ENCODE assay signal across 26 mouse cellular contexts in genomic region chr8:35089519-35089918, GRCm38 (mm10).
"Had no signal": no experiment of that assay in that cellular context is flagged by ENCODE, and none has a peak within 500 bp of the region (broad histone marks: within the 10 kb centered on the region; RNA-seq: fewer than 3 reads in every experiment).

No protein-coding gene starts in this region.

- ATAC-seq: intestine, embryonic 16.5 days had no signal

- H3K36me3 ChIP-seq: heart, embryonic 10.5 days; heart, embryonic 12.5 days; hindbrain, embryonic 13.5 days; hindbrain, embryonic 15.5 days; kidney, embryonic 15.5 days; limb, embryonic 13.5 days; limb, embryonic 15.5 days had no signal

- H3K4me1 ChIP-seq: heart, embryonic 10.5 days; heart, embryonic 12.5 days; kidney, embryonic 15.5 days; limb, embryonic 13.5 days; limb, embryonic 15.5 days had no signal

- DNase-seq: gastrocnemius, adult 2 months; gastrocnemius, postnatal 10 days; gastrocnemius, postnatal 25 days; heart, adult 18-20 months; heart, postnatal 10 days; kidney, adult 11 months; kidney, adult 2 months; kidney, adult 9 months; kidney, postnatal 14 days; kidney, postnatal 36 days; layer of hippocampus, adult 9-11 months; layer of hippocampus, postnatal 36 days; left cerebral cortex, postnatal 4 days had no signal

- H3K9me3 ChIP-seq: heart, embryonic 10.5 days; hindbrain, embryonic 13.5 days; hindbrain, embryonic 15.5 days; kidney, embryonic 15.5 days; limb, embryonic 13.5 days; limb, embryonic 15.5 days had no signal

- H3K27me3 ChIP-seq: heart, embryonic 12.5 days; hindbrain, embryonic 13.5 days; hindbrain, embryonic 15.5 days; kidney, embryonic 15.5 days; limb, embryonic 13.5 days; limb, embryonic 15.5 days had no signal

- H3K4me3 ChIP-seq: gastrocnemius, adult 2 months; heart, embryonic 10.5 days; heart, embryonic 12.5 days; hindbrain, embryonic 13.5 days; hindbrain, embryonic 15.5 days; kidney, embryonic 15.5 days; left cerebral cortex, adult 2 months; limb, embryonic 13.5 days; limb, embryonic 15.5 days had no signal

- H3K4me2 ChIP-seq: heart, embryonic 12.5 days; hindbrain, embryonic 13.5 days; hindbrain, embryonic 15.5 days; kidney, embryonic 15.5 days; limb, embryonic 13.5 days; limb, embryonic 15.5 days; liver, embryonic 11.5 days had no signal

- H3K9ac ChIP-seq: heart, embryonic 12.5 days; hindbrain, embryonic 13.5 days; hindbrain, embryonic 15.5 days; kidney, embryonic 15.5 days; limb, embryonic 13.5 days; limb, embryonic 15.5 days; liver, embryonic 14.5 days had no signal

- H3K27ac ChIP-seq: gastrocnemius, adult 2 months; heart, embryonic 10.5 days; hindbrain, postnatal 0 days; kidney, embryonic 15.5 days; kidney, postnatal 0 days; left cerebral cortex, adult 2 months; limb, embryonic 13.5 days; limb, embryonic 15.5 days; liver, embryonic 14.5 days had no signal
